Mouse (Mus musculus) activated CD4-positive, CD25-positive, alpha-beta regulatory T cell (primary cell): ENCODE results near the gene Tbrg1. TPM values are rescaled to one million over a fixed set of nuclear protein-coding genes. Genes with fewer than 3 reads are reported as not detected.

Source experiments
- polyA plus RNA-seq, 2 experiments: library from polyadenylated mRNA; unstranded; fragments of 100-300 nt; shearing (Covaris generic); gene quantifications; one replicate each; pipeline ENCODE4 v1.2.1; 2017

Gene Tbrg1
- 100 to 1,000 TPM; 145 to 146 TPM for polyA plus RNA-seq

DNA sequence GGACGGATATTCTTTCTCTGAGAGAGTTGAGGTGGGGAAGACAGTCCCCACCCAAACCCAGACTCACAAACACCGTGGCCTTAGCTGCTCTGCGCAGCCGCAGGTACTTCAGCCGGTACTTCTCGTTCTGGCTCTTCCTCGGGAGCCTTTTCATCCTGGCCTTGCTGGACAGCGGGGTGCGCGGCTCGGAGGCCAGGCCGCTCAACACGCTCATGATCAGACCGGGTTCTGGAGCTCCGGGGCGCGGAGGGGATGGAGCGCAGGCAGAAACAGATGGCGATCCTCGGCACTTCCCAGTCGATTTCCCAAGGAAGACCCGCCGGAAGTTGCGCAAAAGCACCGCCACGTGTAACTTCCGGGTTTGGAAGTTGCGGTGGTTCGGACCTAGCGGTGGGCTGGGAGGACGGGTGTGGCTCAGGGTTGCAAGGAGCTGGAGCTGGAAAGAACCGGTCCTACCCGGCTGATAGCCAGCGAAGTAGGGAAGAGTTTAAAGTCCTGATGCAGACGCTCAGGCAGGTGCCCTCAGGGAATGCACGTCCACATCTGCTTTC lies at the start of gene Tbrg1:
Gene Tbrg1 (minus strand): TSS at position 382 of the 551 bp plus-strand sequence.

DNA sequence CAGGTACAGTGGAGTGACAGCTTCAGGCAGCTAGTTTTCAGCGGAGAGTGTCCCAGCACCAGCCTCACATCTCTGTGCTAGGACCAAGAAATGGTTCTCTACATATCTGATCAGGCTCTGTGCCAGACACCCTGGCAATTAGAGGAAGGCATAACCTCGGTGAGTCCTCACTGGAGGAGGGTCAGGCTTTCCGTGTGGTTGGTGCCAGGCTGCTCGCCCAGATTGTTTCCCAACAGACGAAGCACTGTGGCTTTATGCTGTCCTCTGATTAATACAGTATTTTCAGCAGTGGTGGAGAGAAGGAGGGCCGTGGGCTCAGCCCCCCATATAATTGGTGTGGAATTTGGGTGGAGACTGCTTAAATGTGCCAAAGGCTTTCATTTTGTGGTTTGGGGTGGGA lies 12.0 kb upstream of the Tbrg1 start, which contains the start of gene Panx3:
Gene Panx3 (minus strand): TSS at position 121 of the 400 bp plus-strand sequence.

DNA sequence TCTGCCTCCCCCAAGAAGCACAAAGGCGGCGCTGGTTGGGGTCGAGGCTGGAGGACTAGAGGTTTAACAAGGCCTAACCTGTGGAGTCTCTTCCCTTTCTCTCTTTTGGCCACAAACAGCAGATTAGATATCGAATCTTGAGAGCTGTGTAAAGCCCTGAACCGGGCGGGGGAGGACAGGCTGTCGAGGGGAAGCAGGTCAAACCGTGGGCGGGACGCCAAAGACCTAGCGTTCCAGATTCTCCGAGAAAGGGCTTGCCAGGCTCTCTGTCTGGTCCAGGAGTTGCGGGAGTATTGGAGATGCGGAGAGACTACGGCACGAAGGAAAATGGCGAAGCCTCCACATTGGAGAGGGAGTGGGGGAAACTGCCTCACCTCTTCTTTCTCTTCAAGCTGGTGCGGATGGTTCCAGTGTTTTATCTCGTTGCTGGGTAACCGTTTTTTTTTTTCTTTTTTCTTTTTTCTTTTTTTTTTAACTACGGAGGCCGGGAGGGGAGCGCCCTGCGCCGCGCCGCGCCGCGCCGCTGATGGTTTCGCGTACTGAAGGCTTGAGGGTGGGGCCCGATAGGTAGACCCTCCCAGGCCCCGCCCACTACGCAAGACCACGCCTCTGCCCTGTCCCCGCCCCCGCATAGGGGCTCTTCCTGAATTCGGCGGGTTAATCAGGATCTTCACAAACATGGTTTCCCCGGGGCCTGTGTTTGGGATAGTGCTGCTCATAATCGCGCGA lies 43.8 kb downstream of the Tbrg1 start, which contains the start of gene Spa17:
Gene Spa17 (minus strand): TSS at position 541 of the 729 bp plus-strand sequence.

Other genes with a start within 250 kb of the Tbrg1 start
- under 1 TPM in 1 of 2 experiments, not detected in 1; 0.20 TPM for gene Robo3, start 224.1 kb downstream of the Tbrg1 start, polyA plus RNA-seq
- 10 to 100 TPM; 18.1 to 19.9 TPM for gene Msantd2, start 168.0 kb downstream of the Tbrg1 start, polyA plus RNA-seq
- gene Esam, start 129.2 kb downstream of the Tbrg1 start, polyA plus RNA-seq, result under 1 TPM; 0.42 to 0.69 TPM
- gene Vsig2, start 118.1 kb downstream of the Tbrg1 start, polyA plus RNA-seq, result not detected
- 1 to 10 TPM; 1.5 to 3.2 TPM for gene Nrgn, start 104.4 kb downstream of the Tbrg1 start, polyA plus RNA-seq
- 10 to 100 TPM in 1 of 2 experiments, 1 to 10 TPM in 1; 8.5 to 13.0 TPM for gene Siae, start 101.6 kb downstream of the Tbrg1 start, polyA plus RNA-seq
- gene Spa17, start 43.6 kb downstream of the Tbrg1 start, polyA plus RNA-seq, result 1 to 10 TPM in 1 of 2 experiments, under 1 TPM in 1; 0.55 to 1.2 TPM
- not detected for gene Panx3, start 11.9 kb upstream of the Tbrg1 start, polyA plus RNA-seq
- gene Olfr160, start 58.9 kb upstream of the Tbrg1 start, polyA plus RNA-seq, result under 1 TPM; 0.23 to 0.60 TPM
- gene Olfr874, start 87.8 kb upstream of the Tbrg1 start, polyA plus RNA-seq, result under 1 TPM in 1 of 2 experiments, not detected in 1; 0.18 TPM
- under 1 TPM in 1 of 2 experiments, not detected in 1; 0.10 TPM for gene Olfr875, start 114.5 kb upstream of the Tbrg1 start, polyA plus RNA-seq
- under 1 TPM; 0.07 to 0.32 TPM for gene Olfr876, start 145.7 kb upstream of the Tbrg1 start, polyA plus RNA-seq
- gene Olfr877, start 197.0 kb upstream of the Tbrg1 start, polyA plus RNA-seq, result under 1 TPM in 1 of 2 experiments, not detected in 1; 0.16 TPM
- gene Olfr145, start 239.4 kb upstream of the Tbrg1 start, polyA plus RNA-seq, result not detected